Mouse (Mus musculus) skeletal muscle tissue, adult 2 months (tissue): ENCODE measurements at regions not wholly inside any gene's neighbourhood (a gene's known extent, or its start where the extent isn't known, plus 50 kb on each side); places are given as distances from the start of the nearest gene placed in this dataset.

ENCODE experiments used
- DNase-seq: peaks from one replicate; pipeline ENCODE4 v3.0.0-alpha.2; 2012; ENCODE audit warnings: low read depth, low spot score

- no peak for DNase-seq
Measured at GRCm38 (mm10) chr14:114857689-114858088, 234.3 kb upstream of the Gpc5 start.

GRCm38 (mm10) chr14:114863585-114863984 is 228.4 kb upstream of the Gpc5 start:
- DNase-seq = no peak

GRCm38 (mm10) chr14:114864102-114864501 is 227.9 kb upstream of the Gpc5 start:
- DNase-seq = no peak

DNA sequence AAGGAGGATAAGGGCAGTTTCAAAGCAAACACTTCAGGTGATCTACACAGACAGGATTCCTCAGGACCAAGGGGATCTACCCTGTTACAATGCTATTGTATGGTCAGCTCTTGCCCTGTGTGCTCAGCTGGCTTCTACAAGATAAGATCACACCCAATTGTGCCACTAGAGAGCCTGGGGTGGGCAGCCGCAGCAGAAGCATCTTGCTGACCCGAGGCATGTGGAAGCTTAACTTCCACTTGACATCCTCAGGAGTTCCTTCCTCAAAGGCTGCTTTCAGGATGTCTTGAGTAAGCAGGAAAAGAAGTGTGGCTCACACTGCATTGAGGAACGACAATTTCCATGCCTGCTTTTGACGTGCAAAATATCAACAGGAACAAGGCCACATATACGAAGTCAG is 222.8 kb upstream of the Gpc5 start:
- no peak for DNase-seq

GRCm38 (mm10) chr14:114875101-114875500 is 216.9 kb upstream of the Gpc5 start:
- no peak for DNase-seq

GRCm38 (mm10) chr14:114876427-114876826 is 215.6 kb upstream of the Gpc5 start:
- no peak for DNase-seq

- DNase-seq = no peak
Measured at GRCm38 (mm10) chr14:114877477-114877876, 214.5 kb upstream of the Gpc5 start.

GRCm38 (mm10) chr14:114880291-114880690 is 211.7 kb upstream of the Gpc5 start:
- no peak for DNase-seq

GRCm38 (mm10) chr14:114904109-114904508 is 187.9 kb upstream of the Gpc5 start:
- no peak for DNase-seq

DNA sequence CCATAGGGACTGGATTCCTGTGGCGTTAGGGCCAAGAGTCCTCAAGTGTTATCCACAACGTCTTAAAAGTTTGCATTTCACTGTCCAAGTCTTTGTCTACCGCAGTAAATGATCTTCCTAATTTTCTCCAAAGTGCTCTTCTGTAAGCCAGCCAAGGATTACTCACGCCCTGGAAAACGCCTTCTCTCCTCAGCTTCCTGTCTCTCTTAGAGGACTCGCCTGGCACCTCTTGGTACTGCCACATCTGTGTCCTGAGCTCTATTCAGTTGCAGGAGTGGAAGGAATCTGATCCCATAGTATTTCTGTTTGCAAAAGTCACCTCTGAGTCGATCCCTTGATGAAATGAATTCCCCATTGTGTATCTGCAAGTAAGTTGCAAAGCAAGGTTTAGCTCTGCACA is 179.7 kb upstream of the Gpc5 start:
- DNase-seq = no peak

- DNase-seq = no peak
Measured at GRCm38 (mm10) chr14:114913238-114913637, 178.8 kb upstream of the Gpc5 start.

DNA sequence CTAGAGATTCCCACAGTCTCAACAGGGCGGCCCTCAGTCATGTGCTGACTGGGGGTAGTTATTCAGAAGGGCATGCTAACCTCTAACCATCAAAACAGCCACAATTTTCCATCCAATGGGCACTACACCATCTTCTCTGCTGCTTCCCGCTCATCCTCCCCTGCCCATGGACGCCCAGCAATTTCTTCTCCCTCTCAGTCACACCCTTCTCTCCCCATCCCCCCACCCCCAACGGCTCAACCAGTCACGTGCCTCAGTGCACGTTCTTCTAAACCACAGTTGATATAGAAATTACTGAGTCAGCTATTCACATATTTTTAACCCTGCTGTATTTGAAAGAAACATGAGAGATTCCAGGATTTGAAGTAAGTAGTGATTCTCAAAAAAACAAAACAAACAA is 146.3 kb upstream of the Gpc5 start:
- DNase-seq = no peak

DNA sequence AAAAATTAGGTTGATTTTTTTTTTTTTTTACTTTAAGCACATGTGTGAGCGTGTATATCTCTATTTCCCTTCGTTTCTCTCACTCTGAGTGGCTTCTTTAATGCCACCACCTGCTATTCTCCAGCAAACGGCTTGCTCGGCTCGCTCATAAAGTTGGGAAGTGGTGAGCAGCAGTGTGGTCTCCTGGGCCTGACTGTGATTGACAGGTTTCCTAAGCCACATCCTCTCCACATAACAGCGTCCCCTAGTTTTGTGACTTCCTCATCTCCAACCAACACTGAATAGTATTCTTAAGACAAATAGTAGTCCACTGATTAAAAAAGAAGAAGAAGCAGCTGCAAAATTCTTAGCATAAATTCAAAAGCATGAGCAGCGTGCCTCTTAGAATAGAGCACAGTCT is 145.7 kb upstream of the Gpc5 start:
- DNase-seq = no peak

- no peak for DNase-seq
Measured at GRCm38 (mm10) chr14:114948341-114949155, 143.5 kb upstream of the Gpc5 start.

DNA sequence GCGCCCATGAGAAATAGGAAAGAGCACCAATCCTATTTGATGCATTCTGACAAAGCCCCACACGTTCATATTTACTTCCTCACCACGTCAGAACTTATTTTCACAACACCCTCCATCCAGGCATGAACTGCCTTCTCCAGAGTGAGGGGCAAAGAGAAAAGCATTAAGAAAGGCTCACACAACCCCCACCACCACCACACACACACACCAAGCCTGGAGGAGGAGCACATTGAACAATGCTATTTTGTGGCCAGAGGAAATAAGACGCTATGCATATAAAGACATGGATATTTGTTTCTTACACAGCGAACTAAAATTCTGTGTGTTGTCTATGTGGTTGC is 142.9 kb upstream of the Gpc5 start:
- no peak for DNase-seq

GRCm38 (mm10) chr14:114952280-114952679 is 139.7 kb upstream of the Gpc5 start:
- DNase-seq = no peak

DNA sequence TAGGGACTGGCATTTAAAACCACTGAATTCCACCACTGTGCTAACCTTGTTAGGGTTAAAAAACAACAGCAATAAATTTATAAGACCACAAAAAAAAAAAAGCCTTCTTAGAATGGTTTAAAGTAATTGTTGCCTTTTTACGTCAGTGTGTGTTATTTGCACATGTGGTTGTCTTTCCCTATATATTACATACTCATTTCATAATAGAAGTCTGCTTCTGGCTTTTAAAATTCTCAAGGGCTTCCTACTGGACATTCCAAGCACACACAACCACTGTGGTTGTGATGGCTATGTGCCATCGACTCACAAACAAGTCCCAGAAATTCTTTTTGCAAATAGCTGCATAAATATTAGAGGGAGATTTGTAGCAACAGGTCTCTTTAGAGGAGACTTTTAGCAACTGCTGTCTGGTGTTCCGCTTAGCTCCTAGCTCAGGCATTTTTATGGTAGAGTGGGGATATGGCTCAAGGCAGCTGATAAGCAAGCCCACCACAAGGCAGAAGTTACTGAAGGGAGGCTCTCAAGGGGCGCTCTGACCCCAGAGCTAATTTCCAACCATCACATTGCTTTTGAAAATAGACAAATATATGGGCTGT is 138.8 kb upstream of the Gpc5 start:
- no peak for DNase-seq

GRCm38 (mm10) chr14:114954287-114954686 is 137.7 kb upstream of the Gpc5 start:
- no peak for DNase-seq

DNA sequence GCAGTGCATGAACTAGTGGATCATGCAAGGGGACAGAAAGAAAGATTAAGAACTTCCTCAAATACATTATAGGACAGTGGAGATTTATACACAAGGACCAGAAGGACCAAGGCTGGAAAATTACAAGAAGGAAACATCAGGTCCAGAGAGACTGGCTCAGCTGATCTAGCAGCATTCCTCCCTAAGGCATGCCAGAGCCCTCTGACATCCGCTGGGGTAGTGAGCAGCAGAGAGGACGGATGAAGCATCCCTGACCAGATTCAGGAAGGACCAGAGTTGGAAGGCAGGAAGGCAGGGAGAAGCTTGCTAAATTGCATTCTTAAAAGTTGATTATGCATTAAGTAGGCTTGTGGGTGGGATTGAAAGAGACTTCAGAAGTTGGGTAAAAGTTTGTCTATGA is 136.4 kb upstream of the Gpc5 start:
- no peak for DNase-seq

GRCm38 (mm10) chr14:114960273-114960672 is 131.7 kb upstream of the Gpc5 start:
- no peak for DNase-seq

DNA sequence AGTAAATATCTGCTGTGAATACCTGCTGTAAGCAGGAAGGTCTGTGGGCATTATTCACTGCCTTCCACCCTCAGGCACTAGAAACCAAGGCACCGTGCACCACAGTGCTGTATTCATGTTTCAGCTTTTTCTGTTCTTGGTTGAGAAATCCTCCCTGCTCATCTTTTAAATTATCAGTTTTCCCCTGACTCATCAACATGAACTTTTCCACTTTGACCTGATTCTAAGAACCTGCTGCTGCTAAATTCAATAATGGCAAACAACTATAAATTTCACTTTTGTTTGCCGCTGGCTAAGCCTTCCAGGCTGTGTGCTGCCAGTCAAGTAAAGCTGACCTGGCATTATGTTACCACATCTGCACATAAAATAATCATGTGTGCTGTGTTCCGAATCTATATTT is 126.1 kb upstream of the Gpc5 start:
- no peak for DNase-seq

GRCm38 (mm10) chr14:114969020-114969419 is 123.0 kb upstream of the Gpc5 start:
- DNase-seq = no peak

GRCm38 (mm10) chr14:114981120-114981519 is 110.9 kb upstream of the Gpc5 start:
- DNase-seq = no peak

DNA sequence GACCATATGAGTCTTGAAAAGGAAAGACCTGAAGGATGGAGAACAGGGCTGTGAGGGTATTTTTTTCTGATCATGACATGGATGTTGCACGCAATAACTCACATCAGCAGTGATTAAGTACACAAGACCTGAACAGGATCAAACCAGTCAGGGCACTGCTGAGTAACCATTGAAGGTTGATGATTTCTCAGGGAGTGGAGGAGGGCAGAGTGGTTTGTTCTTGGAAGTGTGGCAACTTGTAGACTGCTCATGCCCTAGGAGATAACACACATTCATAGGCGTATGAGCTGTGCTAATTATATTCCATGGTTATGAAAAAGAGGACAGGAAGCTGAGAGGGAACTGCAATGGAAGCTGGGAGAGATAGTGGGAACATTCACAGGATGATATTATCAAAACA is 88.8 kb upstream of the Gpc5 start:
- DNase-seq = no peak
